Mouse (Mus musculus): ENCODE results near the gene Psmd4.
"Not testable (repeated sequence)": the region's sequence is repeated elsewhere in the genome, so short reads cannot be mapped to it uniquely, and the experiment has no call there.

The Psmd4 gene

DNA sequence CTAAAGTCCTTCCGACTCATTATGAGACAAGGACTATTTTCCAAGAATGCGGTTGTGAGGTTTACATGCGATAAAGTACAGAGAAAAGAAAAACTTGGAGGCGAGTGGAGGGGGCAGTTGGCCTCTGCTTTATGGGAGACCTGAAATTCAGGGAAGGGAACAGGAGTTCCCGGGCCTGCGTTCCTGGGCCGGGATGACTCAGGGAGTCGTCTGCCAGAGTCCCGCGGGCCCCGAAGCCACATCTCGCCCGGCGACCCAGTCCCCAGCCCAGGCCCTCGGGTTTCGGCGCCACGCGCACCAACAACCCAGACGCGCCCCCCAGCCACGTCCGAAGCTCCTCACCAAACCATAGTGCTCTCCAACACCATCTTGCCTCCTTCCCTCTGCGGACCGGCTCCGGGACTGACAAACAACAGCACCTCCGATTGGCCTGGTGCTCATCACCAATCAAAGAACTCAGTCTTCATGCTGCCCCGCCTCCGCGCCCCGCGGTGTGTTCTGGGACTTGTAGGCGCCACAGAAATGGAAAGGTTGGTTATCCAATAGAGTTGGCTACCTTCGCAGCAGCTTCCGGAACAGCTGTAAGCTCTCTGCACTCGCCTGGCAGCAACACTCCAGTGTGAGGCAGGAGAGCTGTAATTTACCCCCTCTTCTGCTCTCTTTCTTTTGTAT is at the start of gene Psmd4:
Gene Psmd4 (minus strand): TSS at position 449 of the 672 bp plus-strand sequence.
- peak; percentile 97 to 99 for DNase-seq (ENCODE audit: low spot score in 2 of 2)

GRCm38 (mm10) chr3:95088071-95088470 is 45.7 kb upstream of the Psmd4 start:
- no peak for DNase-seq (ENCODE audit: low spot score in 2 of 2)

- no peak for DNase-seq (ENCODE audit: low spot score in 2 of 2)
Observed at GRCm38 (mm10) chr3:95071606-95072005, 29.2 kb upstream of the Psmd4 start.

GRCm38 (mm10) chr3:95066570-95066969 is 24.2 kb upstream of the Psmd4 start:
- no peak for DNase-seq (ENCODE audit: low spot score in 2 of 2)

DNA sequence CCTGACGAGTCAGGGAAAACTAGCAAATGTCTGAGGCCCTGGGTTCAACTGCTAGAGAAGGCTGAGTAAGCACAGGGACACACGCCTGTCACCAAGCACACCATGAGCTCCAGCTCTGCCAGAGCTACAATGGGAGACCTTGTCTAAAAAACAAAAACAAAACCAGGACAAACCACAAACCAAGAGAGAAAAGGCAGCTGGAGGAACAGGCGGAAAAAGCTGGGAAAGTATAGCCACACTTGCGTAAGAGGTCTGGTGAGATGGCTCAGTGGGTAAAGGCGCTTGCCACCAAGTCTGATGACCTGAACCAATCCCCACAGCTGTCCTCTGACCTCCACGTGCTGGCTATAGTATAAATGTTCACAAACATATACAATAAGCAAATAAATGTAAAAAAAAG is 23.7 kb upstream of the Psmd4 start:
- no peak for DNase-seq (ENCODE audit: low spot score in 2 of 2)

DNA sequence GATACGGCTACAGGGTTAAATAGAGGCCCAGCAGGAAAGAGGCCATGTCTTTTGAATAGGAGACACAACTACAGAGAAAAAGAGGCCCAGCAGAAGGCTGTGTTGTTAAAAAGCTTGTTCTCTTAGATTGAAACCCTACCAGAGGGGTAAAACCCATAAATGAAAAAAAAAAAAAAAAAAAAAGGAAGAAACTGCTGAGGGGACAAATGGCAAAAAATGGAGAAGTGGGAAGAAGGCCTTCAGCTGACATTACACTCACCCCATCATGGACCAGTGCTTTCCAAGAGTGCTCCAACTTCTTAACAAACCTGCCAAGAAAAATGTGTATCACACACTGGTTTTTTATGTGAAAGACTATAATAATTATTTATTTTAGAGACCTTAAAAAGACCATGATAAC is 23.1 kb upstream of the Psmd4 start:
- DNase-seq (ENCODE audit: low spot score in 2 of 2), result no peak

DNA sequence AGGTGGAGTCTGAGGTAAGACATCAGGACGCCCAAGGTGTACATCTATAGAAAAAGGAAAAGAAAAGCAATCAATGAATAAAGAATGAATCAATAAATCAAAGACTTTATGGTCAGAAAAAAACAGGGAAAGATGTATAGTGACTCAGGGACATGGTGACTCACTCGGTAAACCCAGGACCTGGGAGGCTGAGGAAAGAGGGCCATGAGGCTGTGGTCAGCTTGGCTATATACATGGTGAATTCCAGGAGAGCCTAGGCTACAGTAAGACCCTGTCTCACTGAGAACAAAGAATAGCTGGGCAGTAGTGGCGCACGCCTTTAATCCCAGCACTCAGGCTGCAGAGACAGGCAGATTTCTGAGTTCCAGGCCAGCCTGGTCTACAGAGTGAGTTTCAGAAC is 21.3 kb upstream of the Psmd4 start:
- no peak for DNase-seq (ENCODE audit: low spot score in 2 of 2)

DNA sequence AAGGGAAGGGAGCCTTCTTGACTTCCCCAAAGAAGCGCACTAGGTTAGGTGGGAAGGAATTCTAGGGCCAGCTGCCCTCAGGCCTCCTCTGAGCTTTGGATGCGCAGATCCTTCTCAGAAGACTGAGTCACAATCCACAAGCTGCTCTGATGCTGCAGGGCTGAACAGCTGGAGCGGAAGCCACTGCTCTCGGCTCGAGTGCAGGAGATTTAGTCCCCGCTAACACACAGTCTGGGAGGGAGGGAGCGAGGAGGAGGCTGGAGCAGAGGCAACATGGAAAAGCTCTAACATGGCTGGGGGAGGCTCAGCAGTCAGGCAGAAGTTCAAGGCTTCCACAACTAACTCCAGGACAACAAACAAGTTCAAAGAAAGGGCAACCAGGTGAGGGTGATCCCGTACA is 15.7 kb upstream of the Psmd4 start:
- DNase-seq (ENCODE audit: low spot score in 2 of 2), result no peak

DNA sequence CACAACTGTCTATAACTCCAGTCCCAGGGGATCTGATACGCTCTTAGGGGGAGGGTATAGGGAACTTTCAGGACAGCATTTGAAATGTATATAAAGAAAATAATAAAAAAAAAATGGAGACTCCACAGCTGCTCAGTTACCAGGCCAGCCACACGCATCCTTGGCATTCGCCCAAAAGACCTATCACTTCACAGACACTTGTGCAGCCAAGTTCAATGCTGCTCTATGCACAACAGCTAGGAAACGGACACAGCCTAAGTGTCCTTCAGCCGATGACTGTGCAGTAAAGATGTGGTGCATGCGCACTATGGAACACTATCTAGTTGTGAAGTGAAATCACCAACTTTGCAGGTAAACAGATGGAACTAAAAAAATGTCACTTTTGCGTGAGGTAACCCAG is 13.9 kb upstream of the Psmd4 start:
- DNase-seq (ENCODE audit: low spot score in 2 of 2), result peak; percentile 31 to 59

- peak; percentile 12 to 35 for DNase-seq (ENCODE audit: low spot score in 2 of 2)
Observed at GRCm38 (mm10) chr3:95054481-95055260, 12.3 kb upstream of the Psmd4 start.

DNA sequence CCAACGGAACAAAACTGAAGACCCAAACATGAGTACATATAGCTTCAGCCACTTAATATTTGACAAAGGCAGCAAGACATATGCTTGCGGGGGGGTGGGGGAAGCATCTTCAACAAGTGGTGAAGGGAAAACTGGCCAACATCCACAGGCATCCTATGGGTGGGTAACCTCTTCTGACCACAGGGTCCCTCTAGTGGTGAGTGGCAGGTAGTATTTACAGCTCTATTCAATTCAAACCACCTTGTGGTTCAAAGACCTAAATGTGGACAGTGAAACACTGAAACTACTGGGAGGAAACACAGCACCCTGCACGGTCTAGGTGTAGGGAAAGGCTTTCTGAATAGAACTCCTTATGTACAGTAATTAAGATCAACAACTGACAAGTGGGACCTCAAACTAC is 11.3 kb upstream of the Psmd4 start:
- DNase-seq (ENCODE audit: low spot score in 2 of 2), result peak; percentile 47 to 56

DNA sequence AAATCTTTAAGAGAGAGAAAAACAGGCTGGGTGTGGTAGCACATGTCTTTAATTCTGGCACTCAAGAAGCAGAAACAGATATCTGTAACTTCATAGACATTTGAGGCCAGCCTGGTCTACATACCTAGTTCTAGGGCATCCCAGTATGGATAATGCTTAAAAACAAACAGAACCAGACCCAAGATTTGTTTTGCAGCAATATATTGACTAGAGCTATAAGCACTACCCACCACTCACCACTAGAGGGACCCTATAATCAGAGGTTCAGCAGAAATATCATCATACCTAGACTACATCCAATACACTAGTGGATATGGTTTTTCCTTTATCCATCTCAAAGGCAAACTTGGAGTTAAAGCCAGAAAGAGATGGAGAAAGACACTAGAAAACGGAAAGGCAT is 10.5 kb upstream of the Psmd4 start:
- peak; percentile 36 to 67 for DNase-seq (ENCODE audit: low spot score in 2 of 2)

DNA sequence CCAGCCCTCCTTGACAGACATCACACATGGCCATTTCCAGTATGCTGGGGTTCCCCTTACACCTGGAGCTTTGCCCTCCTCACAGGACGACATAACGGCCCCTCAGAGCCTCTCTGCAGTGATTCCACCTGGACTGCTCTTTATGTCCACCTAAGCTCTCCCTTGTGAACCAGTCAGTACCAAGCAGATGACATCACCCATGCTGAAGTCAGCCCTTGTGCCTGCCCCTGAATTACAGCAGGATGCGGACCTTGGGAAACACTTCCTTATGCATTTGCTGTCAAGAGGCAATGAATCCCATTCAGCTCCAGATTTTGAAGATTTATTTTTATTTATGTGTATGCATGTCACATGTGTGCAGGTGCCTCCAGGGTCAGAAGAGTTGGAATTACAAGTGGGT is 5.5 kb upstream of the Psmd4 start:
- DNase-seq (ENCODE audit: low spot score in 2 of 2), result no peak

DNA sequence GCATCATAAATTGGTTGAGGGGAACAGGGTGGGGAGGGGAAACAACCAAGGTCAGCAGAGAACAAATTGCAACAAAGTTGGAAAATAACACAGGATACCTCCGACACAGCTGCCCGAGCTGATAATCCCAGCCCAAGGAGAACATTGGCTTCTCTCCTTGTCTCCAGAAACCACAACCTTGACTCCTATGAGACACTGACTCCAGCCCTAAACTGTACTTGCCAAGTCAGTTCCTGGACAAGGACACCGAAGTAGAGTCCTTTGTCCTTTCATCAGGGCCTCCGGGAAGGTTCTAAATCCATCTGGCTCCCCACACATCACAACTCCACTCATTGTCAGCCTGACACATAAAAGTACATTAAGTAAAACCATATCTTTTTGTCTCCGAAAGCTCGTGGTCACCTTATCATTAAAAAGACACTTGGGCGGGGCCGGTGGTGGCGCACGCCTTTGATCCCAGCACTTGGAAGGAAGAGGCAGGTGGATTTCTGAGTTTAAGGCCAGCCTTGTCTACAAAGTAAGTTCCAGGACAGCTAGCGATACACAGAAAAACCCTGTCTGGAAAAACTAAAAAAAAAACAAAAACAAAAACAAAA is 4.1 kb upstream of the Psmd4 start:
- DNase-seq (ENCODE audit: low spot score in 2 of 2), result no peak

- no peak for DNase-seq (ENCODE audit: low spot score in 2 of 2)
Observed at GRCm38 (mm10) chr3:95043251-95043650, 837 bp upstream of the Psmd4 start.

- peak in 1 of 2 experiments; percentile 34 for DNase-seq (ENCODE audit: low spot score in 2 of 2)
Observed at GRCm38 (mm10) chr3:95042838-95043229, 420 bp upstream of the Psmd4 start.

DNA sequence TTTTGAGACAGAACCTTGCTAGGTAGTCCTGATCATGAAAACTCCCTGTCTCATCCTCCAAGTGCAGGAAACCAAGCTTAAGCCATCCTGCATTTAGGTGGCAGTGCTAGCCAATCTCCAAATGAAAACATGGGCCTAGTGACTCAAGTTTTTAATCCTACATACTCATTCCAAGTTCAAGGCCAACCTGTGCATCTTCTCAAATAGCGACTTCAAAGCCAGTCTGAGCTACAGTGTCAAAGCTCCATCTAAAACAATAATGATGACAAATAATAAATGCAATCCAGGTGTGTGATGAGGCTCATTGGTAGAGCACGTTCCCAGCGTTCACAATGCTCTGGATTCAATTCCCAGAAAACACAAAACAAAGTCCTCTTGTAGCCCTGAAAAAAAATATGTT is 789 bp downstream of the Psmd4 start:
- no peak for DNase-seq (ENCODE audit: low spot score in 2 of 2)

DNA sequence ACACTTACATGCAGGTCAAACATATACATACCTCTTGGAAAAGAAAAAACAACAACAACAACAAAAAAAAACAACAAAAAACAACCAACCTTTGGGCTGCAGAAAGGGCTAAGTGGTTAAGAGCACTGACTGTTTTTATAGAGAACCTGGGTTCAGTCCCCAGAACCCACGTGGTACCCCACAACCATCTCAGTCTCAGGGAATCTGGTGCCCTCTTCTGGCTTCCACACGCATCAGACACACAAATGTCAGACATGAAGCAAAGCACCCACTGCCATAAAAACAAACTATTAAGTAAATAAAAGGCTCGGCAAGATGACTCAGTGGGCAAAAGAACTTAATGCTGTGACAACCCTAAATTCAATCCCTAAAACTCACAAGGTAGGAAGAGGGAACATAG is 12.5 kb downstream of the Psmd4 start:
- no peak for DNase-seq (ENCODE audit: low spot score in 2 of 2)

- not testable (repeated sequence) for DNase-seq (ENCODE audit: low spot score in 2 of 2)
Observed at GRCm38 (mm10) chr3:95029291-95029827, 13.1 kb downstream of the Psmd4 start.

GRCm38 (mm10) chr3:95028603-95029002 is 13.8 kb downstream of the Psmd4 start:
- DNase-seq (ENCODE audit: low spot score in 2 of 2), result no peak

DNA sequence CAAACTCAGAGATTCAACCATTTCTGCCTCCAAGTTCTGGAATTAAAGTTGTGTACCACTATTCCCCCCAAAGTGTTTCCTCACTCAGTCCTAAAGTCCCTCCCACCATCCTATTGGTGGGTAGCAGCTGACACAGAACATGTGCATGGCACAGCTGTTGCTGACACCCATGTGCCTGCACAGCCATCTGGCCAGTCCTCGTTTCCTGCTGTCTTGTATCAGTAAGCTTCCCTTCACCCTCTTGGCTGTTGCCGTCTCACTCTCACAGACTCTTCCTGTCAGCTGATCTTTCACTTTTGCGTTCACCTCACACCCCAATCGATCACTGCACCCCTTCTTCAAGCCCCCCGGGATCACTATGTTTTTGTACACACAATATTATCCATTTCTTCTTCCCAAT is 14.7 kb downstream of the Psmd4 start:
- peak; percentile 38 to 49 for DNase-seq (ENCODE audit: low spot score in 2 of 2)

DNA sequence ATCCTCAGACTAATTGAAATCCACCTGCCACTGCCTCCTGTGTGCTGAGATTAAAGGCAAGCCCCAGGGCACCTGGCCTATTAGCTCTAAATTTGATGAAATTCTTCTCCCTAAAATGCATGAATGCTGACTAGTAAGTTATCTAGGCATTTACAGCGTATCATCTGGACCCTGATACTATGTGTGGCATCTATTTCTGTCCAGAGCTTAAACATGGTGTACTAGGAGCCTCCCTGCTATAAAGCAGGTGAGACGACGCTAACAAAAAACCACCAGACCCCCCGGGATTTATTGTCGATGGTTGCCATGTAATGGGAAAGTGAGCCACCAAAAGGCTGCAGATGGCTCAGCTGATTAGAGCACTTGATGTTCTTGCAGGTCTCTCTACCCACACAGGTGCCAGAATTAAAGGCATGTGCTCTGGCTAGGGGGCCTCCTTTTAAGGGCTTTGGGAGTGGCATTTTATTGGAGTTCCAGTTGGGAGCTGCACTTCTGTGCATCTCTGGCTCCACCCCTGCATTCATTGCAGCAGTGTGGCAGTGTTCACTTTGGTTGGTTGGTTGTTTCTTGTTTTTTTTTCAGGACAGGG is 15.3 kb downstream of the Psmd4 start:
- DNase-seq (ENCODE audit: low spot score in 2 of 2), result no peak
